Mouse (Mus musculus) kidney, postnatal 0 days (tissue): ENCODE data around the gene Med27. TPM values are rescaled to one million over a fixed set of nuclear protein-coding genes. Genes with fewer than 3 reads are reported as not detected.
A peak's percentile ranks its signal among the peaks of the same experiment; 100 is the strongest.

Experiments
- ATAC-seq: fragments of 200-750 bp; cut with Nextera tagmentation; replicated peaks from 2 replicates; pipeline ENCODE4 v1.8.0; 2017; ENCODE audit warnings: low read depth, moderate number of reproducible peaks, moderate TSS enrichment, moderate library complexity; ENCODE audit not compliant: low FRiP score
- DNase-seq: peaks from one replicate; pipeline ENCODE4 v3.0.0-alpha.2; 2016; ENCODE audit warnings: low spot score
- H3K27ac ChIP-seq: fragments of 300-500 bp; sonication (generic); 2 replicates; pipeline ENCODE4 v1.5.1; 2014; ENCODE audit warnings: mild to moderate bottlenecking
- H3K27me3 ChIP-seq: fragments of 300-500 bp; sonication (generic); 2 replicates; pipeline ENCODE4 v1.6.1; 2014; ENCODE audit warnings: low read length, mixed read lengths; ENCODE audit not compliant: insufficient read depth
- H3K36me3 ChIP-seq: fragments of 300-500 bp; sonication (generic); 2 replicates; pipeline ENCODE4 v1.6.1; 2014; ENCODE audit warnings: low read length, mixed read lengths; ENCODE audit not compliant: insufficient read depth
- H3K4me1 ChIP-seq: fragments of 300-500 bp; sonication (generic); replicated peaks from 2 replicates; pipeline ENCODE4 v1.6.1; 2014; ENCODE audit warnings: antibody characterized with exemption, low read length, mixed read lengths; ENCODE audit not compliant: insufficient read depth
- H3K4me2 ChIP-seq: fragments of 300-500 bp; sonication (generic); 2 replicates; pipeline ENCODE4 v1.6.1; 2014; ENCODE audit warnings: mild to moderate bottlenecking, low read length, moderate library complexity, mixed read lengths
- H3K4me3 ChIP-seq: fragments of 300-500 bp; sonication (generic); replicated peaks from 2 replicates; pipeline ENCODE4 v1.5.1; 2014; ENCODE audit warnings: low read depth, low read length
- H3K9ac ChIP-seq: fragments of 300-500 bp; sonication (generic); 2 replicates; pipeline ENCODE4 v1.6.1; 2014; ENCODE audit warnings: low read depth, low read length
- H3K9me3 ChIP-seq: fragments of 300-500 bp; sonication (generic); replicated peaks from 2 replicates; pipeline ENCODE4 v1.6.1; 2016; ENCODE audit warnings: low read length, inconsistent platforms, mixed read lengths
- CTCF ChIP-seq: IDR thresholded peaks from 2 replicates; pipeline ENCODE4 v1.5.1; 2016; ENCODE audit warnings: antibody characterized with exemption, low read depth, mild to moderate bottlenecking, moderate library complexity
- WGBS: fragments of 180-500 bp; shearing (Covaris S2); extraction: QIAGEN DNeasy Blood & Tissue Kit; methylation state at CpG from one replicate; pipeline ENCODE4 v1.1.7; 2014; 5-methylcytosine and 5-hydroxymethylcytosine counted together
- polyA plus RNA-seq: library from polyadenylated mRNA; unstranded; fragments of >200 nt; fragmentation: Nextera tagmentation; extraction: Ambion mirVana; gene quantifications from 2 replicates; pipeline ENCODE4 v1.2.1, GENCODE M21; 2015

The Med27 gene
- polyA plus RNA-seq, 1 experiment from 2014 or later, result 38.1 TPM

GRCm38 (mm10) chr2:29482979-29483718 lies 136.5 kb downstream of the Med27 start:
- ATAC-seq, result no peak

DNA sequence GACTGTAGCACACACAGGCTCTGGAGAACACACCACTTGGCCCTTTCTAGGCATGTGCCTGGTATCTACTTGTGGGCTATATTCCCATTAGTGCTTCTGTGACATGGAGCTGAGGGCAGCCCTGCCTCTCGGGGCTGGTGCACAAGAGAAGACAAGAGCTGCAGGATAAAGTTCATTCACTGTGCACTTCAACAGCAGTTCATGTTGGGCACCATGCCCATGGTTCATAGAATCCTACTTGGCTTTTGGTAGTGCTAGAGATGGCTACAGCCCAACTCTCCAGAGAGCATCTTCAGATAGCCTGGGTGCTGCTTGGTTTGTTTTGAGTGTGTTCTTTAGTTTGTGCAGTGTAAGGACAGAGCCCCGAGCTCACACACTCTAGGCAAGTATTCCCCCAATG lies 138.9 kb downstream of the Med27 start:
- TF ChIP-seq CTCF, result no peak
- Histone ChIP-seq H3K4me2 (no peak overlapping the region), H3K27me3 (no peaks in the 10 kb centered on the region), H3K27ac (no peak overlapping the region), H3K9ac (no peak overlapping the region), H3K4me1 (0 out of 2 replicates have a peak, but pooled peaks cover 7% of the 10 kb centered on the region), H3K36me3 (no peaks in the 10 kb centered on the region), H3K9me3 (no peaks in the 10 kb centered on the region), H3K4me3 (no peak overlapping the region)
- 83% methylated on average over 2 of the region's 2 CpGs for WGBS
- ATAC-seq (no peak), DNase-seq (no peak)

More at GRCm38 (mm10) chr2:29482979-29483718, 136.5 kb downstream of the Med27 start:
- Histone ChIP-seq H3K4me1 (0 out of 2 replicates have a peak, but pooled peaks cover 7% of the 10 kb centered on the region), H3K4me2 (no peak overlapping the region), H3K36me3 (no peaks in the 10 kb centered on the region), H3K9ac (no peak overlapping the region), H3K27me3 (no peaks in the 10 kb centered on the region), H3K27ac (no peak overlapping the region), H3K9me3 (no peaks in the 10 kb centered on the region), H3K4me3 (no peak overlapping the region)
- no peak for TF ChIP-seq CTCF
- 57% methylated on average over 9 of the region's 9 CpGs for WGBS
- no peak for DNase-seq

- Histone ChIP-seq H3K27me3 (no peaks in the 10 kb centered on the region), H3K4me3 (no peak overlapping the region), H3K36me3 (no peaks in the 10 kb centered on the region), H3K4me1 (0 out of 2 replicates have a peak, but pooled peaks cover 7% of the 10 kb centered on the region), H3K9me3 (no peaks in the 10 kb centered on the region), H3K27ac (no peak overlapping the region), H3K9ac (no peak overlapping the region), H3K4me2 (no peak overlapping the region)
- TF ChIP-seq CTCF, result no peak
- ATAC-seq (no peak), DNase-seq (no peak)
- WGBS, result 37% methylated on average over 7 of the region's 7 CpGs
Observed at GRCm38 (mm10) chr2:29486491-29486890, 139.9 kb downstream of the Med27 start.

DNA sequence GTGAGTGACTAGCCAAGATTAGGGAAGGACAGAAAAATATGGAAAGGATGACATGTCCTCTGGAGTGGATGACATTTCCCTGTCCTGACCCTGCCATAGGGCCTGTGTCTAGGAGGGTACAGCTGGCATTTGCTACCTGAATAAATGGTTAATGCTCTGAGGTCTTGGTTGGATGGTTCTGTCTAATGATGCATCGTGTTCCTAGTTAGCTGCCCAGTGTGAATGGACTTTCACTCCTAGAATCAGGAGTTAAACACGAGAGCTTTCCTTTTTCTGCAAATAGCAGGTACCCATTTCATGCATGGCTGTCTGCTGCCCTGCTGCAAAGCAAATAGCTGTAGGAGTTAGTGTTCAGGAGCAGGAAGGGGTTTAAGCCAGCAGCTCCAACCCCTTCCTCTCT lies 141.0 kb downstream of the Med27 start:
- ATAC-seq (0 out of 2 replicates have a peak, but pooled peaks have one; percentile 25), DNase-seq (peak; percentile 25)
- peak overlapping the region; percentile 42; the same call in 1 of the 2 replicates for H3K27ac ChIP-seq
- no peaks in the 10 kb centered on the region for H3K36me3 ChIP-seq
- TF ChIP-seq CTCF, result no peak
- H3K4me3 ChIP-seq, result no peak overlapping the region
- H3K9me3 ChIP-seq, result no peaks in the 10 kb centered on the region
- no peaks in the 10 kb centered on the region for H3K27me3 ChIP-seq
- 54% methylated on average over 2 of the region's 2 CpGs for WGBS
- no peak overlapping the region for H3K9ac ChIP-seq
- 0 out of 2 replicates have a peak, but pooled peaks cover 7% of the 10 kb centered on the region for H3K4me1 ChIP-seq
- 0 out of 2 replicates have a peak overlapping the region, but pooled peaks have one; percentile 8 for H3K4me2 ChIP-seq

- Histone ChIP-seq H3K4me1 (peaks cover 12% of the 10 kb centered on the region; the same call in 1 of the 2 replicates), H3K36me3 (no peaks in the 10 kb centered on the region), H3K27ac (0 out of 2 replicates have a peak overlapping the region, but pooled peaks have one; percentile 42), H3K4me3 (no peak overlapping the region), H3K9ac (no peak overlapping the region), H3K27me3 (no peaks in the 10 kb centered on the region), H3K9me3 (no peaks in the 10 kb centered on the region), H3K4me2 (no peak overlapping the region)
- no peak for TF ChIP-seq CTCF
- no peak for ATAC-seq
- DNase-seq, result no peak
- WGBS, result 77% methylated on average over 13 of the region's 13 CpGs
Observed at GRCm38 (mm10) chr2:29488379-29489236, 142.0 kb downstream of the Med27 start.

DNA sequence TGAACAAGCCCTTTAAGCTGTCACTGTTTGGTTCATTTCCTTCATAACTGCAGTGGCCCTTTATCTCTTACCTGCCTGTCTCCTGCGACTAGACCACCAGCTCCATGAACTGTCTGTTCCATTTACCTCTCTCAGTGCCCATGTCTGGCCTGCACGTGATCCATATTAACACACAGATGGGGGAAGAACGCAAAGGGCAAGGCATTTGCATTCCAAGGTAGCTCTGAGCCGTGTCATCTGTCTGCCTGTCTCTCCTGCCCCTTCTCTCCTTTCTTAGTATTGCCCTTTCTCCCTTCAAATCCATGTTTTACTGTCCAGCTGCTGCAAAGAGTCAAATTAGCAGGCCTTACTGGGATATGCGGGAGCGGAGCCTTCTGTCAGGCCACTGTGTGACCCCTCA lies 145.0 kb downstream of the Med27 start:
- TF ChIP-seq CTCF, result no peak

More for the DNA sequence above, 145.0 kb downstream of the Med27 start:
- H3K36me3 ChIP-seq, result no peaks in the 10 kb centered on the region
- H3K9me3 ChIP-seq, result no peaks in the 10 kb centered on the region
- H3K4me1 ChIP-seq, result peaks cover 10% of the 10 kb centered on the region; the same call in 1 of the 2 replicates
- 55% methylated on average over 6 of the region's 6 CpGs for WGBS
- no peaks in the 10 kb centered on the region for H3K27me3 ChIP-seq
- H3K9ac ChIP-seq, result no peak overlapping the region
- H3K27ac ChIP-seq, result no peak overlapping the region
- no peak overlapping the region for H3K4me2 ChIP-seq
- peak; percentile 52 for DNase-seq
- no peak for ATAC-seq
- no peak overlapping the region for H3K4me3 ChIP-seq
